Mouse (Mus musculus): Measurements from ENCODE around the gene Fxyd1.

DNA sequence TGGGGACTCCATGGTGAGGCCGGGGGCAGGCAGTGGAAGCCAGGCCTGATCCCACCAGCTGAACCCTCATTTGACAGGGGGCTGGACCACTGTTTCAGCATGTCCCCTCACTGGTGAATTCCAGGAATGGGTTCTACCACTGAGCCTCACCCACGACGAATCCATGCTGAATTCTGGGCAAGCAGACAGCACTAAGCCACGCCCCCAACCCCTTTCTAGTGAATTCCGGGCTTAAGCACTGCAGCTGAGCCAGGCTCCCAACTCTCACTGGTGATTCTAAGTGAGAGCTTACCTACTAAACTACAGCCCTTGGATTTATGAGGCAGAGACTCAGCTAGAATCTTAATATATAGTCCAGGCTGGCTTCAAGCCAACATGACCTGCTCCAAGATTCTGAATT, 10.8 kb upstream of the Fxyd1 start:
- TF ChIP-seq TAL1 (IDR thresholded peaks at IDR 0.05; ENCODE audit: low read length), result no peak
- TF ChIP-seq GATA1 (IDR thresholded peaks at IDR 0.05; ENCODE audit: low read length), result no peak
